ENCODE assay signal across 20 mouse cellular contexts in genomic region chr1:73541371-73541770, GRCm38 (mm10).
DNase-seq lines count a peak whose midpoint lies in the region; ATAC-seq lines count a peak whose summit lies in the region.
"Had no signal": no experiment of that assay in that cellular context is flagged by ENCODE, and none has a peak within 500 bp of the region (broad histone marks: within the 10 kb centered on the region; RNA-seq: fewer than 3 reads in every experiment).

No protein-coding gene starts in this region.

- no peaks in the 10 kb centered on the region for H3K9me3 ChIP-seq in kidney, embryonic 15.5 days (replicated peaks)
- H3K9me3 ChIP-seq: embryonic facial prominence, embryonic 10.5 days; hindbrain, embryonic 13.5 days; limb, embryonic 12.5 days; liver, embryonic 15.5 days; midbrain, embryonic 12.5 days had no signal

- H3K36me3 ChIP-seq in kidney, embryonic 15.5 days = no peaks in the 10 kb centered on the region
- H3K36me3 ChIP-seq: embryonic facial prominence, embryonic 10.5 days; hindbrain, embryonic 13.5 days; limb, embryonic 12.5 days; liver, embryonic 15.5 days; midbrain, embryonic 12.5 days had no signal

- no peak overlapping the region for H3K9ac ChIP-seq in kidney, embryonic 15.5 days
- H3K9ac ChIP-seq: hindbrain, embryonic 13.5 days; limb, embryonic 12.5 days; liver, embryonic 15.5 days; midbrain, embryonic 12.5 days had no signal

- 0 out of 2 replicates have a peak, but pooled peaks have one; percentile 17 for ATAC-seq in kidney, embryonic 15.5 days (replicated peaks; ENCODE audit: low FRiP score)
- ATAC-seq: forebrain, embryonic 16.5 days had no signal

- no peaks in the 10 kb centered on the region for H3K27me3 ChIP-seq in kidney, embryonic 15.5 days
- H3K27me3 ChIP-seq: hindbrain, embryonic 13.5 days; limb, embryonic 12.5 days; liver, embryonic 15.5 days; midbrain, embryonic 12.5 days had no signal

- no peak overlapping the region for H3K4me2 ChIP-seq in kidney, embryonic 15.5 days
- H3K4me2 ChIP-seq: hindbrain, embryonic 13.5 days; limb, embryonic 12.5 days; liver, embryonic 15.5 days; midbrain, embryonic 12.5 days had no signal

- peak; percentile 18 for DNase-seq in gastrocnemius, postnatal 25 days
- DNase-seq in gastrocnemius, postnatal 10 days = no peak
- DNase-seq in testis, postnatal 14 days (ENCODE audit: low spot score) = peak; percentile 17
- DNase-seq in testis, postnatal 10 days (ENCODE audit: low spot score) = no peak
- peak; percentile 24 for DNase-seq in skeletal muscle tissue, adult 2 months (ENCODE audit: low read depth, low spot score)
- no peak for DNase-seq in spleen, postnatal 10 days (ENCODE audit: low spot score in 2 of 2)
- no peak for DNase-seq in thymus, postnatal 14 days
- DNase-seq: cerebellum, adult 2 months; heart, postnatal 10 days; spleen, adult 18-20 months; thymus, postnatal 4 days had no signal

- 15% methylated on average over 5 of the region's 5 CpGs for WGBS in kidney, embryonic 15.5 days

- H3K4me3 ChIP-seq in kidney, embryonic 15.5 days (replicated peaks) = no peak overlapping the region
- H3K4me3 ChIP-seq: embryonic facial prominence, embryonic 10.5 days; hindbrain, embryonic 13.5 days; limb, embryonic 12.5 days; liver, embryonic 15.5 days; midbrain, embryonic 12.5 days; myocyte had no signal

- H3K27ac ChIP-seq in kidney, embryonic 15.5 days = peak overlapping the region; percentile 55
- H3K27ac ChIP-seq: embryonic facial prominence, embryonic 10.5 days; hindbrain, embryonic 13.5 days; limb, embryonic 12.5 days; liver, embryonic 15.5 days; macrophage; midbrain, embryonic 12.5 days had no signal

- H3K4me1 ChIP-seq in kidney, embryonic 15.5 days = peaks cover 28% of the 10 kb centered on the region
- H3K4me1 ChIP-seq: liver, embryonic 15.5 days; midbrain, embryonic 12.5 days had no signal

Comparison
In these comparisons a context has a peak if more than half of its experiments do, and no peak if none do; other contexts are left out.
1. DNase-seq: peak in gastrocnemius, postnatal 25 days (single experiment), testis, postnatal 14 days (single experiment) and skeletal muscle tissue, adult 2 months (single experiment); none in gastrocnemius, postnatal 10 days (single experiment), testis, postnatal 10 days (single experiment), spleen, postnatal 10 days (0 of 2) and thymus, postnatal 14 days (single experiment).